Comparison of ENCODE assay signal across 21 mouse cellular contexts in genomic region chr17:34840736-34841307, GRCm38 (mm10). TPM values are rescaled to one million over a fixed set of nuclear protein-coding genes. Genes with fewer than 3 reads are reported as not detected.
A peak's percentile ranks its signal among the peaks of the same experiment; 100 is the strongest.
DNase-seq lines count a peak whose midpoint lies in the region; ATAC-seq lines count a peak whose summit lies in the region.
"Had no signal": no experiment of that assay in that cellular context is flagged by ENCODE, and none has a peak within 500 bp of the region (broad histone marks: within the 10 kb centered on the region; RNA-seq: fewer than 3 reads in every experiment).

No protein-coding gene starts in this region.

- H3K27ac ChIP-seq in heart, embryonic 10.5 days, result peak overlapping the region; percentile 62; the same call in 1 of the 2 replicates
- no peak overlapping the region for H3K27ac ChIP-seq in midbrain, embryonic 11.5 days (ENCODE audit: low read depth, low read length)
- no peak overlapping the region for H3K27ac ChIP-seq in midbrain, embryonic 16.5 days (ENCODE audit: low read length)
- peak overlapping the region; percentile 71 for H3K27ac ChIP-seq in liver, embryonic 13.5 days
- H3K27ac ChIP-seq: hindbrain, embryonic 13.5 days; limb, embryonic 10.5 days; macrophage had no signal

- H3K4me3 ChIP-seq in heart, embryonic 10.5 days, result peak overlapping the region; percentile 19; the same call in 1 of the 2 replicates
- no peak overlapping the region for H3K4me3 ChIP-seq in midbrain, embryonic 11.5 days (ENCODE audit: low read depth, low read length)
- no peak overlapping the region for H3K4me3 ChIP-seq in midbrain, embryonic 16.5 days (ENCODE audit: low read depth, low read length)
- no peak overlapping the region for H3K4me3 ChIP-seq in liver, embryonic 13.5 days (replicated peaks)
- H3K4me3 ChIP-seq: hindbrain, embryonic 13.5 days; limb, embryonic 10.5 days had no signal

- H3K36me3 ChIP-seq in heart, embryonic 10.5 days, result peaks cover 79% of the 10 kb centered on the region
- peaks cover 12% of the 10 kb centered on the region for H3K36me3 ChIP-seq in midbrain, embryonic 11.5 days (ENCODE audit: control insufficient read depth, insufficient read depth, low read length)
- peaks cover 35% of the 10 kb centered on the region for H3K36me3 ChIP-seq in midbrain, embryonic 16.5 days (ENCODE audit: control insufficient read depth, insufficient read depth, low read length)
- peaks cover 74% of the 10 kb centered on the region for H3K36me3 ChIP-seq in liver, embryonic 13.5 days

- no peaks in the 10 kb centered on the region for H3K9me3 ChIP-seq in heart, embryonic 10.5 days
- no peaks in the 10 kb centered on the region for H3K9me3 ChIP-seq in midbrain, embryonic 11.5 days (ENCODE audit: control insufficient read depth, low read length)
- H3K9me3 ChIP-seq in midbrain, embryonic 16.5 days (replicated peaks; ENCODE audit: control insufficient read depth, low read length, poor library complexity, severe bottlenecking), result no peaks in the 10 kb centered on the region
- no peaks in the 10 kb centered on the region for H3K9me3 ChIP-seq in liver, embryonic 13.5 days (replicated peaks)
- H3K9me3 ChIP-seq: G1E; hindbrain, embryonic 13.5 days; limb, embryonic 10.5 days had no signal

- peak; percentile 91 for DNase-seq in heart, embryonic 10.5 days (ENCODE audit: low spot score)
- DNase-seq in heart, postnatal 36 days, result no peak
- DNase-seq in midbrain, embryonic 11.5 days (ENCODE audit: low spot score, missing footprints), result peak; percentile 82
- peak; percentile 32 for DNase-seq in liver, embryonic 13.5 days
- no peak for DNase-seq in kidney, adult 9 months
- no peak for DNase-seq in layer of hippocampus, adult 18-20 months (ENCODE audit: low spot score in 2 of 2)
- DNase-seq: adrenal gland, adult 8-10 months; cerebellum, adult 8-10 months; cerebellum, postnatal 36 days; embryo, embryonic 11 days; gastrocnemius, postnatal 36 days; kidney, adult 2 months; kidney, postnatal 10 days had no signal

- no peak overlapping the region for H3K9ac ChIP-seq in midbrain, embryonic 11.5 days (ENCODE audit: low read length)
- H3K9ac ChIP-seq in midbrain, embryonic 16.5 days (ENCODE audit: low read depth, low read length), result no peak overlapping the region
- peak overlapping the region; percentile 47 for H3K9ac ChIP-seq in liver, embryonic 13.5 days
- H3K9ac ChIP-seq: hindbrain, embryonic 13.5 days had no signal

- ATAC-seq in midbrain, embryonic 11.5 days (ENCODE audit: low FRiP score), result no peak
- ATAC-seq in midbrain, embryonic 16.5 days, result no peak
- peak; percentile 26; the same call in 1 of the 2 replicates for ATAC-seq in liver, embryonic 13.5 days (ENCODE audit: low read depth)
- ATAC-seq: lung, postnatal 0 days; Patski had no signal

- no peak overlapping the region for H3K4me2 ChIP-seq in midbrain, embryonic 11.5 days
- no peak overlapping the region for H3K4me2 ChIP-seq in midbrain, embryonic 16.5 days (ENCODE audit: low read length)
- H3K4me2 ChIP-seq in liver, embryonic 13.5 days, result peak overlapping the region; percentile 24
- H3K4me2 ChIP-seq: hindbrain, embryonic 13.5 days had no signal

- H3K27me3 ChIP-seq in heart, embryonic 10.5 days (ENCODE audit: insufficient read depth, poor library complexity, severe bottlenecking), result no peaks in the 10 kb centered on the region
- H3K27me3 ChIP-seq in midbrain, embryonic 11.5 days (ENCODE audit: control insufficient read depth, insufficient read depth, low read length), result no peaks in the 10 kb centered on the region
- no peaks in the 10 kb centered on the region for H3K27me3 ChIP-seq in midbrain, embryonic 16.5 days (ENCODE audit: control insufficient read depth, insufficient read depth, low read depth, low read length)
- H3K27me3 ChIP-seq in liver, embryonic 13.5 days, result no peaks in the 10 kb centered on the region
- H3K27me3 ChIP-seq: CH12.LX; hindbrain, embryonic 13.5 days; Patski had no signal

- intact Hi-C loops in heart, postnatal 36 days (cut with DNase I), result no loop called here

- peaks cover 30% of the 10 kb centered on the region for H3K4me1 ChIP-seq in heart, embryonic 10.5 days
- H3K4me1 ChIP-seq in midbrain, embryonic 11.5 days (ENCODE audit: control insufficient read depth, insufficient read depth, low read length), result peaks cover 14% of the 10 kb centered on the region
- peaks cover 13% of the 10 kb centered on the region for H3K4me1 ChIP-seq in midbrain, embryonic 16.5 days (ENCODE audit: control insufficient read depth, insufficient read depth, low read length)
- peaks cover 45% of the 10 kb centered on the region for H3K4me1 ChIP-seq in liver, embryonic 13.5 days (replicated peaks)

- 79% methylated on average over 6 of the region's 6 CpGs for WGBS in heart, embryonic 10.5 days
- 89% methylated on average over 6 of the region's 6 CpGs for WGBS in midbrain, embryonic 11.5 days
- WGBS in midbrain, embryonic 16.5 days, result 86% methylated on average over 6 of the region's 6 CpGs
- WGBS in liver, embryonic 13.5 days (ENCODE audit: insufficient replicate concordance), result 74% methylated on average over 6 of the region's 6 CpGs

RNA-seq across cellular contexts. Expression of gene Dxo, which starts 4.0 kb away (rescaled TPM):
- polyA plus RNA-seq in heart, embryonic 10.5 days (2016; fragmentation: Nextera tagmentation; extraction: Ambion mirVana), result 48.1 and 62.2 TPM in 2 replicates
- total RNA-seq in heart, postnatal 36 days (2021), result 10 to 100 TPM; 12.4 to 17.3 TPM
- polyA plus RNA-seq in midbrain, embryonic 11.5 days (2014; fragmentation: Nextera tagmentation; extraction: Ambion mirVana), result 60.7 and 64.8 TPM in 2 replicates
- polyA plus RNA-seq in midbrain, embryonic 16.5 days (2015; fragmentation: Nextera tagmentation; extraction: Ambion mirVana), result 73.1 and 73.2 TPM in 2 replicates
- 28.6 and 30.9 TPM in 2 replicates for polyA plus RNA-seq in liver, embryonic 13.5 days (2015; fragmentation: Nextera tagmentation; extraction: Ambion mirVana)
- total RNA-seq in layer of hippocampus, adult 18-20 months (2021), result 10 to 100 TPM; 36.6 to 40.8 TPM

RNA-seq across cellular contexts. Expression of gene Stk19, which starts 4.1 kb away (rescaled TPM):
- polyA plus RNA-seq in heart, embryonic 10.5 days (2016; fragmentation: Nextera tagmentation; extraction: Ambion mirVana), result 22.3 and 22.8 TPM in 2 replicates
- total RNA-seq in heart, postnatal 36 days (2021), result 10 to 100 TPM in 1 of 2 experiments, 1 to 10 TPM in 1; 10.0 to 11.1 TPM
- polyA plus RNA-seq in midbrain, embryonic 11.5 days (2014; fragmentation: Nextera tagmentation; extraction: Ambion mirVana), result 20.2 and 21.5 TPM in 2 replicates
- 40.6 and 43.2 TPM in 2 replicates for polyA plus RNA-seq in midbrain, embryonic 16.5 days (2015; fragmentation: Nextera tagmentation; extraction: Ambion mirVana)
- 19.9 and 20.2 TPM in 2 replicates for polyA plus RNA-seq in liver, embryonic 13.5 days (2015; fragmentation: Nextera tagmentation; extraction: Ambion mirVana)
- 10 to 100 TPM; 50.8 to 53.8 TPM for total RNA-seq in layer of hippocampus, adult 18-20 months (2021)

RNA-seq across cellular contexts. Expression of gene Skiv2l, which starts 9.2 kb away (rescaled TPM):
- polyA plus RNA-seq in heart, embryonic 10.5 days (2016; fragmentation: Nextera tagmentation; extraction: Ambion mirVana), result 39.9 and 43.6 TPM in 2 replicates
- total RNA-seq in heart, postnatal 36 days (2021), result 10 to 100 TPM; 22.6 to 24.5 TPM
- 30.7 and 36.2 TPM in 2 replicates for polyA plus RNA-seq in midbrain, embryonic 11.5 days (2014; fragmentation: Nextera tagmentation; extraction: Ambion mirVana)
- polyA plus RNA-seq in midbrain, embryonic 16.5 days (2015; fragmentation: Nextera tagmentation; extraction: Ambion mirVana), result 62.1 and 62.4 TPM in 2 replicates
- 24.0 and 26.1 TPM in 2 replicates for polyA plus RNA-seq in liver, embryonic 13.5 days (2015; fragmentation: Nextera tagmentation; extraction: Ambion mirVana)
- total RNA-seq in layer of hippocampus, adult 18-20 months (2021), result 10 to 100 TPM; 70.1 to 74.2 TPM

RNA-seq across cellular contexts. Expression of gene Nelfe, which starts 9.4 kb away (rescaled TPM):
- polyA plus RNA-seq in heart, embryonic 10.5 days (2016; fragmentation: Nextera tagmentation; extraction: Ambion mirVana), result 89.6 and 104 TPM in 2 replicates
- 10 to 100 TPM; 13.7 to 15.3 TPM for total RNA-seq in heart, postnatal 36 days (2021)
- 117 and 125 TPM in 2 replicates for polyA plus RNA-seq in midbrain, embryonic 11.5 days (2014; fragmentation: Nextera tagmentation; extraction: Ambion mirVana)
- polyA plus RNA-seq in midbrain, embryonic 16.5 days (2015; fragmentation: Nextera tagmentation; extraction: Ambion mirVana), result 79.8 and 86.5 TPM in 2 replicates
- polyA plus RNA-seq in liver, embryonic 13.5 days (2015; fragmentation: Nextera tagmentation; extraction: Ambion mirVana), result 60.1 and 65.1 TPM in 2 replicates
- 10 to 100 TPM; 34.1 to 39.6 TPM for total RNA-seq in layer of hippocampus, adult 18-20 months (2021)

RNA-seq across cellular contexts. Expression of gene Cfb, which starts 21.5 kb away (rescaled TPM):
- 1.3 and 11.4 TPM in 2 replicates for polyA plus RNA-seq in heart, embryonic 10.5 days (2016; fragmentation: Nextera tagmentation; extraction: Ambion mirVana)
- total RNA-seq in heart, postnatal 36 days (2021), result 1 to 10 TPM; 4.4 to 7.5 TPM
- polyA plus RNA-seq in midbrain, embryonic 11.5 days (2014; fragmentation: Nextera tagmentation; extraction: Ambion mirVana), result 1.6 and 1.9 TPM in 2 replicates
- 0.51 and 1.4 TPM in 2 replicates for polyA plus RNA-seq in midbrain, embryonic 16.5 days (2015; fragmentation: Nextera tagmentation; extraction: Ambion mirVana)
- 118 and 133 TPM in 2 replicates for polyA plus RNA-seq in liver, embryonic 13.5 days (2015; fragmentation: Nextera tagmentation; extraction: Ambion mirVana)
- total RNA-seq in layer of hippocampus, adult 18-20 months (2021), result not detected
- total RNA-seq: G1E had no signal
- polyA plus RNA-seq: G1E had no signal

Comparison
In these comparisons a context has a peak if more than half of its experiments do, and no peak if none do; other contexts are left out.
1. DNase-seq: peak in heart, embryonic 10.5 days (single experiment), midbrain, embryonic 11.5 days (single experiment) and liver, embryonic 13.5 days (single experiment); none in heart, postnatal 36 days (0 of 2), kidney, adult 9 months (single experiment) and layer of hippocampus, adult 18-20 months (0 of 2).
2. H3K27ac ChIP-seq: peak in heart, embryonic 10.5 days (single experiment) and liver, embryonic 13.5 days (single experiment); none in midbrain, embryonic 11.5 days (single experiment) and midbrain, embryonic 16.5 days (single experiment).